Comparison of ENCODE assay signal across 30 mouse cellular contexts in the genomic region with DNA sequence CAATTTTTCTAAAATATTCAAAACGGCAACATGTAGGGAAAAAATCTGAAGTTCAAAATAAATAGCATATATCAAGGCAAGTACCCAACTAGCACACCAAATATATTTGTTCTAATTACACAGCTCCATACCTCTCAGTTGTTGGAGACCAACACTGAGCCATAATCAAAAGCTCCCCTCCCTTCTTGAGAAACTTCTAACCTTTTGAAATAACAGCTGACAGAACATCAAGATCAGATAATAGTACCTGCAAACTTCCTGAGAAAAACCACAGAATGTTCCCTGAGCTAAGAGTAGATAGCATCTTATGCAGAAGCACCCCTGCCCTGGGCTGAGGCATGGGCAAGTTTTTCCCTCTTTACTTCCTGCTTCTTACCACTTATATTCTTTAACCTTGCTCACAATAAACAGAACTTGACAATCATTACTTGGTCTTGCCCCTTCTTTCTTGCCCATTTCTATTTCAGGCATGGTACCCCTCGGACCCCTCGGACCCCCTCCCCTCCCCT. TPM values are rescaled to one million over a fixed set of nuclear protein-coding genes. Genes with fewer than 3 reads are reported as not detected.
"Had no signal": no experiment of that assay in that cellular context is flagged by ENCODE, and none has a peak within 500 bp of the region (broad histone marks: within the 10 kb centered on the region; RNA-seq: fewer than 3 reads in every experiment).

No protein-coding gene starts in this region.

RNA-seq across cellular contexts. Expression of gene Vmn2r95, which starts 34.3 kb away (rescaled TPM):
- total RNA-seq: gastrocnemius, adult 2 months; gastrocnemius, postnatal 10 days; gastrocnemius, postnatal 25 days; gastrocnemius, postnatal 4 days; granulocyte monocyte progenitor cell, adult 5-6 weeks; heart, adult 18-20 months; heart, adult 8-10 months; heart, postnatal 10 days; heart, postnatal 25 days; heart, postnatal 4 days; layer of hippocampus, adult 2 months; layer of hippocampus, postnatal 10 days; layer of hippocampus, postnatal 25 days; left cerebral cortex, adult 2 months; left cerebral cortex, postnatal 36 days had no signal
- polyA plus RNA-seq: heart, embryonic 10.5 days; heart, embryonic 12.5 days; heart, embryonic 14.5 days; heart, embryonic 16.5 days; hindbrain, embryonic 10.5 days; hindbrain, embryonic 12.5 days; hindbrain, embryonic 14.5 days; intestine, embryonic 15.5 days; intestine, postnatal 0 days; kidney, embryonic 14.5 days; kidney, embryonic 16.5 days; limb, embryonic 12.5 days; limb, embryonic 14.5 days; liver, embryonic 11.5 days; liver, embryonic 13.5 days had no signal
